Mouse (Mus musculus) myocyte (in vitro differentiated cells): ENCODE results near the gene Arx. TPM values are rescaled to one million over a fixed set of nuclear protein-coding genes. Genes with fewer than 3 reads are reported as not detected.

ENCODE experiments used
- H3K27me3 ChIP-seq: one replicate; pipeline ENCODE4 v1.6.1; 2011; ENCODE audit not compliant: control insufficient read depth, insufficient read depth, insufficient read length
- H3K36me3 ChIP-seq: one replicate; pipeline ENCODE4 v1.6.1; 2011; ENCODE audit not compliant: control insufficient read depth, insufficient read depth
- H3K4me2 ChIP-seq: one replicate; pipeline ENCODE4 v1.6.1; 2011; ENCODE audit warnings: low read depth, control low read depth
- H3K4me3 ChIP-seq: one replicate; pipeline ENCODE4 v1.5.1; 2011; ENCODE audit warnings: mild to moderate bottlenecking, control low read depth, moderate library complexity
- H3K79me2 ChIP-seq: one replicate; pipeline ENCODE4 v1.6.1; 2011; ENCODE audit not compliant: control insufficient read depth, insufficient read depth
- H3ac ChIP-seq: one replicate; pipeline ENCODE4 v1.6.1; 2011; ENCODE audit not compliant: control insufficient read depth, insufficient read length
- CEBPB ChIP-seq: IDR thresholded peaks from 2 replicates; pipeline ENCODE4 v1.6.1; 2011; ENCODE audit warnings: mild to moderate bottlenecking, moderate library complexity; ENCODE audit not compliant: poor library complexity, insufficient read depth, severe bottlenecking
- E2F4 ChIP-seq: IDR thresholded peaks from one replicate; pipeline ENCODE4 v1.6.1; 2011; ENCODE audit warnings: mild to moderate bottlenecking, control low read depth, moderate library complexity; ENCODE audit not compliant: insufficient read depth
- MAX ChIP-seq: IDR thresholded peaks from one replicate; pipeline ENCODE4 v1.6.1; 2011; ENCODE audit warnings: low read depth, mild to moderate bottlenecking, control low read depth
- MYOD1 ChIP-seq, 3 experiments: IDR thresholded peaks; one replicate each; pipeline ENCODE4 v1.6.1; 2011; ENCODE audit warnings: control low read depth in 2 of 3, low read depth in 2 of 3, mild to moderate bottlenecking in 2 of 3, moderate library complexity in 1 of 3; ENCODE audit not compliant: insufficient read length in 2 of 3, control insufficient read depth in 1 of 3
- MYOG ChIP-seq, 3 experiments: IDR thresholded peaks; one replicate each; pipeline ENCODE4 v1.6.1; 2011; ENCODE audit warnings: control low read depth in 2 of 3, low read depth in 2 of 3, mild to moderate bottlenecking in 2 of 3; ENCODE audit not compliant: insufficient read length in 2 of 3, control insufficient read depth in 1 of 3, insufficient read depth in 1 of 3
- POLR2A ChIP-seq: IDR thresholded peaks from one replicate; pipeline ENCODE4 v1.6.1; 2011; ENCODE audit warnings: low read depth, mild to moderate bottlenecking, control low read depth, moderate library complexity; ENCODE audit not compliant: insufficient read length
- POLR2AphosphoS2 ChIP-seq: IDR thresholded peaks from one replicate; pipeline ENCODE4 v1.6.1; 2011; ENCODE audit warnings: low read depth, control low read depth; ENCODE audit not compliant: insufficient read length
- REST ChIP-seq: IDR thresholded peaks from one replicate; pipeline ENCODE4 v1.6.1; 2011; ENCODE audit warnings: mild to moderate bottlenecking, control low read depth, moderate library complexity; ENCODE audit not compliant: insufficient read depth, insufficient read length
- SRF ChIP-seq: IDR thresholded peaks from one replicate; pipeline ENCODE4 v1.6.1; 2011; ENCODE audit warnings: low read depth; ENCODE audit not compliant: control insufficient read depth, insufficient read length
- TCF12 ChIP-seq: IDR thresholded peaks from one replicate; pipeline ENCODE4 v1.6.1; 2011; ENCODE audit warnings: mild to moderate bottlenecking, control low read depth; ENCODE audit not compliant: poor library complexity, insufficient read depth, severe bottlenecking
- TCF3 ChIP-seq: IDR thresholded peaks from one replicate; pipeline ENCODE4 v1.6.1; 2011; ENCODE audit warnings: low read depth, control low read depth; ENCODE audit not compliant: insufficient read length
- USF1 ChIP-seq: IDR thresholded peaks from one replicate; pipeline ENCODE4 v1.6.1; 2011; ENCODE audit warnings: low read depth, mild to moderate bottlenecking, control low read depth, moderate library complexity
- polyA plus RNA-seq: library from polyadenylated mRNA; unstranded; fragments of >200 nt; fragmentation: generic; extraction: Trizol; gene quantifications from one replicate; pipeline ENCODE4 v1.2.1, GENCODE M21; 2012; ENCODE audit warnings: missing spikeins

The Arx gene
- polyA plus RNA-seq = 6.5 TPM

- H3K27me3 ChIP-seq = peaks cover 32% of the 10 kb centered on the region
- no peaks in the 10 kb centered on the region for H3K79me2 ChIP-seq
- H3ac ChIP-seq = no peak within 1 kb of the TSS
- no peak for TF ChIP-seq SRF
- no peak for TF ChIP-seq POLR2A
- TF ChIP-seq MYOD1 (IDR thresholded peaks at IDR 0.05; ENCODE audit: control insufficient read depth in 1 of 3, insufficient read length in 2 of 3, low read depth in 2 of 3) = no peak
- TF ChIP-seq POLR2AphosphoS2 = no peak
- TF ChIP-seq USF1 = no peak
- no peak for TF ChIP-seq TCF3
- TF ChIP-seq MYOG (IDR thresholded peaks at IDR 0.05; ENCODE audit: control insufficient read depth in 1 of 3, insufficient read depth in 1 of 3, insufficient read length in 2 of 3, low read depth in 2 of 3) = no peak
- TF ChIP-seq TCF12 = no peak
- no peak for TF ChIP-seq MAX
- no peak for TF ChIP-seq E2F4
- TF ChIP-seq CEBPB = no peak
- TF ChIP-seq REST = no peak
- no peak within 1 kb of the TSS for H3K4me3 ChIP-seq
- H3K36me3 ChIP-seq = no peaks in the 10 kb centered on the region
- no peak within 1 kb of the TSS for H3K4me2 ChIP-seq
Measured at GRCm38 (mm10) chrX:93286291-93286893, at the start of gene Arx. Arx (plus strand) TSS chrX:93286445.

GRCm38 (mm10) chrX:93251329-93251728 is 34.9 kb upstream of the Arx start:
- Histone ChIP-seq H3K27me3 (no peaks in the 10 kb centered on the region), H3K4me2 (no peak overlapping the region), H3K4me3 (no peak overlapping the region), H3ac (no peak overlapping the region), H3K79me2 (no peaks in the 10 kb centered on the region), H3K36me3 (no peaks in the 10 kb centered on the region)
- no peak for TF ChIP-seq POLR2A
- TF ChIP-seq MAX = no peak
- TF ChIP-seq TCF12 = no peak
- TF ChIP-seq MYOG (IDR thresholded peaks at IDR 0.05; ENCODE audit: control insufficient read depth in 1 of 3, insufficient read depth in 1 of 3, insufficient read length in 2 of 3, low read depth in 2 of 3) = no peak

GRCm38 (mm10) chrX:93275689-93276088 is 10.6 kb upstream of the Arx start:
- Histone ChIP-seq H3K4me2 (no peak overlapping the region), H3K36me3 (no peaks in the 10 kb centered on the region), H3K27me3 (no peaks in the 10 kb centered on the region), H3ac (no peak overlapping the region), H3K4me3 (no peak overlapping the region), H3K79me2 (no peaks in the 10 kb centered on the region)
- TF ChIP-seq MYOG (IDR thresholded peaks at IDR 0.05; ENCODE audit: control insufficient read depth in 1 of 3, insufficient read depth in 1 of 3, insufficient read length in 2 of 3, low read depth in 2 of 3) = no peak
- no peak for TF ChIP-seq POLR2A
- no peak for TF ChIP-seq MYOD1 (IDR thresholded peaks at IDR 0.05; ENCODE audit: control insufficient read depth in 1 of 3, insufficient read length in 2 of 3, low read depth in 2 of 3)
- TF ChIP-seq E2F4 = no peak
- TF ChIP-seq USF1 = no peak
- no peak for TF ChIP-seq REST
- no peak for TF ChIP-seq MAX

GRCm38 (mm10) chrX:93279940-93280339 is 6.3 kb upstream of the Arx start:
- Histone ChIP-seq H3K4me3 (no peak overlapping the region), H3K4me2 (no peak overlapping the region), H3ac (no peak overlapping the region), H3K79me2 (no peaks in the 10 kb centered on the region), H3K27me3 (peaks cover 8% of the 10 kb centered on the region), H3K36me3 (no peaks in the 10 kb centered on the region)
- no peak for TF ChIP-seq REST
- no peak for TF ChIP-seq POLR2AphosphoS2
- TF ChIP-seq CEBPB = no peak
- TF ChIP-seq MYOG (IDR thresholded peaks at IDR 0.05; ENCODE audit: control insufficient read depth in 1 of 3, insufficient read depth in 1 of 3, insufficient read length in 2 of 3, low read depth in 2 of 3) = no peak
- TF ChIP-seq TCF3 = no peak
- no peak for TF ChIP-seq E2F4
- no peak for TF ChIP-seq TCF12
- no peak for TF ChIP-seq USF1
- no peak for TF ChIP-seq SRF
- TF ChIP-seq POLR2A = no peak
- no peak for TF ChIP-seq MYOD1 (IDR thresholded peaks at IDR 0.05; ENCODE audit: control insufficient read depth in 1 of 3, insufficient read length in 2 of 3, low read depth in 2 of 3)
- TF ChIP-seq MAX = no peak

DNA sequence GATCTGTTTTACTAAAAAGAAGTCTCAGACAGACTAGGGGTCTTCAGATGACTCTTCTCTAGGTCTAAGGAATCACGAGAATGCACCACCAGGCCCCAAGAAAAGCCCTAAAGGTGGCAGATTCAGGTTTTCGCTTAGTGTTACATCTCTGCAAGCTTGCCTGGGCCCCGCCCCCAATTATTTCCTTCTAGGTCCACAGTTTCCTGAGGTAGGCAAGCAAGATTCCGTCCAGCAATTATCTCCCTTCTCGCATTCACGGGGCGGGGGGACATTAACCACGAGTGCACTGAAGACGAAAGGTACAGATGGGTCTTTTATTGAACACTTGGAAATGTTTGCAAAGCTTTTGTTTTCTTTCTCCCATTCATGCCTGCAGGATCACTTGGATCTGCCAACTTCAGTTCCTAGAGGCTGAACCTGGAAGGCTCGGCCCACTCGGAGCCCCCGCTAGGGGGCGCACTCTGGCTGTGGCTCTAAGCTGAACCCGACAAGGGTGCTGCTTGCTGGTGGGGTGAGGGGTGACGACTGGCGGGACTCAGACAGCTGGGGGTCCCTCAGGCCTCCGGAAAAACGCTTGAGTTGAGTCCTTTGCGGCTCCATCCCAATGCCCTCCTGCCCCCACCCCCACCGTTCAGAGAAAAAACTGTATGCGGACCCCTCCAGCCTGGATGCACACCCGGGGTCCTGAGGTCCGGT is 5.1 kb upstream of the Arx start:
- H3ac ChIP-seq = no peak overlapping the region
- peaks cover 14% of the 10 kb centered on the region for H3K27me3 ChIP-seq

More for the DNA sequence above, 5.1 kb upstream of the Arx start:
- no peak overlapping the region for H3K4me3 ChIP-seq
- no peaks in the 10 kb centered on the region for H3K79me2 ChIP-seq
- H3K4me2 ChIP-seq = peak overlapping the region; percentile 58
- no peaks in the 10 kb centered on the region for H3K36me3 ChIP-seq
- TF ChIP-seq TCF12 (no peak), TCF3 (no peak), CEBPB (no peak), POLR2AphosphoS2 (no peak), SRF (no peak), MYOG (IDR thresholded peaks at IDR 0.05; ENCODE audit: control insufficient read depth in 1 of 3, insufficient read depth in 1 of 3, insufficient read length in 2 of 3, low read depth in 2 of 3) (no peak), MAX (no peak), POLR2A (no peak), E2F4 (no peak), REST (no peak), MYOD1 (IDR thresholded peaks at IDR 0.05; ENCODE audit: control insufficient read depth in 1 of 3, insufficient read length in 2 of 3, low read depth in 2 of 3) (no peak), USF1 (no peak)
